Mouse (Mus musculus): ENCODE results near the gene Thap2. TPM values are rescaled to one million over a fixed set of nuclear protein-coding genes. Genes with fewer than 3 reads are reported as not detected.

Thap2 gene
- polyA plus RNA-seq (2015; fragmentation: Nextera tagmentation; extraction: Ambion mirVana) = 23.5 and 24.9 TPM in 2 replicates

DNA sequence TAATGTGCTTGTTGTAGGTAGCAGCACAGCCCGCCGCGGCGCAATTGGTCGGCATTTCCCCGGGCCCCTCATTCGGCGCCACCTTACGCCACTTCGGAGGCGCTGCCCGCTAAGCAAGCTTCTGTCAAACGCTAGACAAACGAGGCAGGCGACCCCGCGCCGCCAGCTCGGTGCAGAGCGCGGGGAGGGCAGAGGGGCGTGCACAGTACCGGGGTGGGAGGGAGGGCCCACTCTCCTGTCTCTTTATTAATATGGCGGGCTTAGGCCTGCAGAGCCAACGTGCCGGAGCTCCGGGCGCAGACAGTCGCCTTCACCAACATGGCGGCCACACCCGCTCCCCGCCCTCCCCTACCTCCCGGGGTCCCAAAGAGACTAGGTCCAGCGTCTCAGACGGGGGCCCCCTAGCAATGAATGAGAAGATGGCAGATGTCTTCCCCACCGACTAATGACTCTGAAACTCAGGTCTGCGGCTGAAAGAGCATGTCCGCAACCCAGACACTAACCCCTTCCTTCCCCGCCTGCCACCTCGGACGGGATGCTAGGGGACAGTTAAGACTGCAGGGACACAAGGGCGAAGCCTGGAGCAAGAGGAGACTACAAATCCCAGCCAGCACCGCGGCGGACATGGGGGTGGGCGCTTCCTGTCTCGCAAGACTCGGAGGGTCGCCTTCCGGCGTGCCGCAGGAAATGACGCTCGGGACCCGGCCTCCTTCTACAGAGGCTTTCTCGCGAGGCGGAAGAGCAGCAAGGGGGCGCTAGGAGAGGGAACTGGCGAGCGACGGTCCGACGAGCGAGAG is at the start of gene Thap2, which contains the start of gene Zfc3h1:
TSS of gene Thap2 (minus strand) at position 223 of the 797 bp plus-strand sequence.
TSS of gene Zfc3h1 (plus strand) at position 739 of the 797 bp plus-strand sequence.
- Histone ChIP-seq H3K36me3 (no peaks in the 10 kb centered on the region), H3K9ac (peak within 1 kb of the TSS; percentile 91), H3K27ac (peak within 1 kb of the TSS; percentile 95), H3K27me3 (replicated peaks) (no peaks in the 10 kb centered on the region), H3K4me2 (peak within 1 kb of the TSS; percentile 57), H3K9me3 (no peaks in the 10 kb centered on the region), H3K4me1 (peaks cover 11% of the 10 kb centered on the region; the same call in 1 of the 2 replicates), H3K4me3 (replicated peaks) (peak within 1 kb of the TSS; percentile 76)
- under 1% methylated on average over 65 of the region's 65 CpGs for WGBS
- peak; percentile 98 for ATAC-seq (ENCODE audit: insufficient read depth, low FRiP score, low read depth)

DNA sequence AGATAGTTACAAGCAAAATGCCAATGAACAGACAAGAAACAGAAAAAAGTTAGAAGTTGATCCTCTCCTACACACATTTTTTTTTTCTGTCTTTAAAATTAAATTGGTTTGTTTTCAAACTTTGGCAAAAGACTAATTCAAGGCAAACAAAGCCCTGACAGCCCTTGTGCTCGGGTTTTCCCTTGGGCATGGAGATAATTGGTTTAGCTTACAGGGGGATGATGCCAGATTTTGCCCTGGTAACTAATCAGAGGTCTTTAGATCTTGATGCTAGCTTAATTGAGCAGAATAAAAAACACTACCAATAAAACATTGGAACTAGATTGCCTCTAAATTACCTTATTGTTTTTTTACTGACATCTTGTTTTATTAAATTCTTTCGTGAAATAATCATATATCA is 41.1 kb upstream of the Thap2 start:
- H3K4me3 ChIP-seq (replicated peaks) = no peak overlapping the region
- no peaks in the 10 kb centered on the region for H3K27me3 ChIP-seq (replicated peaks)
- H3K4me1 ChIP-seq = no peaks in the 10 kb centered on the region
- no peak for ATAC-seq (ENCODE audit: insufficient read depth, low FRiP score, low read depth)
- H3K9ac ChIP-seq = no peak overlapping the region
- no peak overlapping the region for H3K4me2 ChIP-seq
- H3K36me3 ChIP-seq = peaks cover 44% of the 10 kb centered on the region
- no peak overlapping the region for H3K27ac ChIP-seq
- WGBS = 72% methylated on average over 2 of the region's 2 CpGs
- no peaks in the 10 kb centered on the region for H3K9me3 ChIP-seq

DNA sequence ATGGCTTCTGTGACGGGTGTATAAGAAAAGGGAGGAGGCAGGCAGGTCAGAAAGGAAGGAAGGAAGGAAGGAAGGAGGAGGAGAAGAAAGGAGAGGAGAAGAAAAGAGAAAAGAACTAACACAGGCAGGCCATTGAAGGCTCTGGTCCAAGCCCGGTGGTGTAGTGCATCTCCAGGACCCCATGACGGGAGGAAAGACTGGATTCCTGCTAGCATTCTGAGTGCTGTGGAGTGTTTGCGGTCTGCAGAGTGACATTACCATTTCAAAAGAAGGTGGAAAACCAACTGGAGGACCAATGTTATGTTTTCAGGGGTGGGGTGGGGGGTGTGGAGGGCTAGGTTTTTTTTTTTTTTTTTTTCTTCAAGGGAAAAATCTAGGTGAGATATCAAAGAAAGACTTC is 37.7 kb upstream of the Thap2 start:
- Histone ChIP-seq H3K27me3 (replicated peaks) (no peaks in the 10 kb centered on the region), H3K27ac (no peak overlapping the region), H3K4me2 (no peak overlapping the region), H3K4me3 (replicated peaks) (no peak overlapping the region), H3K9me3 (no peaks in the 10 kb centered on the region), H3K9ac (no peak overlapping the region), H3K4me1 (no peaks in the 10 kb centered on the region), H3K36me3 (peaks cover 23% of the 10 kb centered on the region)
- WGBS = 87% methylated on average over 4 of the region's 4 CpGs
- no peak for ATAC-seq (ENCODE audit: insufficient read depth, low FRiP score, low read depth)

DNA sequence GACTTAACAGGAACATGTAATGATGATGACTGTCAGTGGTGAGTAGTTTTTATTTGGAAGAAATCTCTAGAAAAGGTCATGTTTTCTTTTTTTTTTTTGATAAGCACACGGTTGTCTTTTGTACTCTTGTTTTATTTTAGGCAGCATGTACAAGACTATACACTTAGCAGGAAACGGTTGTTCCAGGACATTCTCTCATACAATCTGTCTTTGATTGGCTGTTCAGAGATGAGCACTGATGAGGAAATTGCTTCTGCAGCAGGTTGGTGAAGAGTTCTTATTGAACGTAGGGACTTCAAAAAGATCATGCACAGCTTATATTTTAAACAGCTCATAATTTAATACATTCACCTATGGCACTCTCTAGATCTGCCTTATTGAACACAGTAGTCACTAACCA is 29.8 kb upstream of the Thap2 start:
- Histone ChIP-seq H3K4me3 (replicated peaks) (no peak overlapping the region), H3K36me3 (peaks cover 29% of the 10 kb centered on the region; the same call in 1 of the 2 replicates), H3K27me3 (replicated peaks) (no peaks in the 10 kb centered on the region), H3K9me3 (no peaks in the 10 kb centered on the region), H3K27ac (no peak overlapping the region), H3K9ac (no peak overlapping the region), H3K4me2 (no peak overlapping the region), H3K4me1 (no peaks in the 10 kb centered on the region)
- WGBS = 79% methylated on average over 3 of the region's 3 CpGs
- no peak for ATAC-seq (ENCODE audit: insufficient read depth, low FRiP score, low read depth)

DNA sequence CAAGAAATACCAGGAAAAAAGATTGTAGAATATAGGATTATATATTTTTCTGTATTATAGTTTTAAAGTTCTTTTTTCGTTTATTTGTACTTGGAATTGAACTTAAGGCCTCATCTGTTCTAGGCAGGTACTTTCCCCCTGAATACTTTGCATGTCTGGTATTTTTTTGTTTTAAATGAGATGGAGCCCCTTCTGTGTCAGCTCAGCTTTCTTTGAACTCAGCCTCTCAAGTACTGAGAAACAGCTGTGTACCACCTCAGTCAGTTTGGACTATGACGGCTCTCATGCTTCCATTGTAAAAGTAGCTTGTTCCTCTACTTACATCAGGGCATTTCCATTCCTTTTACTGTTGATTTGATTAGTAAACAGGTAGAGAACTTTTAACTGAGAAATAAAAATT is 29.3 kb upstream of the Thap2 start:
- H3K27ac ChIP-seq = no peak overlapping the region
- H3K4me2 ChIP-seq = no peak overlapping the region
- H3K27me3 ChIP-seq (replicated peaks) = no peaks in the 10 kb centered on the region
- no peak overlapping the region for H3K4me3 ChIP-seq (replicated peaks)
- WGBS = 88% methylated on average over 2 of the region's 2 CpGs
- no peak for ATAC-seq (ENCODE audit: insufficient read depth, low FRiP score, low read depth)
- H3K36me3 ChIP-seq = peaks cover 32% of the 10 kb centered on the region; the same call in 1 of the 2 replicates
- H3K4me1 ChIP-seq = no peaks in the 10 kb centered on the region
- no peaks in the 10 kb centered on the region for H3K9me3 ChIP-seq
- H3K9ac ChIP-seq = no peak overlapping the region

DNA sequence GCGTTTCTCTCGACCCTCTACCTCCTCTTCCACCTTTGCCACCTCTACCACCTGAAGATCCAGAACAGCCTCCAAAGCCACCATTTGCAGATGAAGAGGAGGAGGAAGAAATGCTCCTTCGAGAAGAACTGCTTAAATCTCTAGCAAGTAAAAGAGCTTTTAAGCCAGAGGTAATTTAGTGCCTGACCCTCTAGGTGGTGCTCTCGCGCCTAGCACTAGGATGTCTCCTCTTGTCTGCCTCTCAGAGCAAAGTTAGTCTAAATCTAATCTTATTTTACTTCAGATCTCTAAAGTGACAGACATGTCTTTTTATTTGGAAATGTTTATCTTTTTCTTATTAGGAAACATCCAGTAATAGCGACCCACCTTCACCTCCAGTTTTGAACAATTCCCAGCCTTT is 22.1 kb upstream of the Thap2 start:
- no peaks in the 10 kb centered on the region for H3K9me3 ChIP-seq
- H3K27ac ChIP-seq = no peak overlapping the region
- H3K27me3 ChIP-seq (replicated peaks) = no peaks in the 10 kb centered on the region
- no peaks in the 10 kb centered on the region for H3K4me1 ChIP-seq
- H3K9ac ChIP-seq = no peak overlapping the region
- 69% methylated on average over 6 of the region's 6 CpGs for WGBS
- no peak overlapping the region for H3K4me2 ChIP-seq
- no peak for ATAC-seq (ENCODE audit: insufficient read depth, low FRiP score, low read depth)
- no peak overlapping the region for H3K4me3 ChIP-seq (replicated peaks)
- peaks cover 28% of the 10 kb centered on the region for H3K36me3 ChIP-seq

DNA sequence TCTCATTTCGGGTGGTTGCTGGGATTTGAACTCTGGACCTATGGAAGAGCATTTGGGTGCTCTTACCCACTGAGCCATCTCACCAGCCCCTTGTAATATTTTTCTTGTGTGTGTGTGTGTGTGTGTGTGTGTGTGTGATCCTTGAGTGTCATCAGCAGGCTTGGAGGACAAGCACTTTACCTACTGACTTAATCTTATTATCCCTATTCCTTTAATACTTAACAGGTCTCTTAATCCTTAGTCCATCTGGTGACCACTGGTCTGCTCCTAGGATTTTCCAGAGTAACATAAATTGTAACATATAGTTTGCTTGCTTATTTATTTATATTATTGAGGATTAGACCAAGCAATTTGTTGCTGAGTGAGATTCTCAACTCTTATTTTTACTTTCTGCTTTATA is 7.7 kb upstream of the Thap2 start:
- Histone ChIP-seq H3K4me1 (peaks cover 3% of the 10 kb centered on the region; the same call in 1 of the 2 replicates), H3K27ac (no peak overlapping the region), H3K4me2 (no peak overlapping the region), H3K9me3 (no peaks in the 10 kb centered on the region), H3K27me3 (replicated peaks) (no peaks in the 10 kb centered on the region), H3K9ac (no peak overlapping the region), H3K4me3 (replicated peaks) (no peak overlapping the region), H3K36me3 (peaks cover 5% of the 10 kb centered on the region; the same call in 1 of the 2 replicates)
- 97% methylated on average over 1 of the region's 1 CpGs for WGBS
- no peak for ATAC-seq (ENCODE audit: insufficient read depth, low FRiP score, low read depth)

DNA sequence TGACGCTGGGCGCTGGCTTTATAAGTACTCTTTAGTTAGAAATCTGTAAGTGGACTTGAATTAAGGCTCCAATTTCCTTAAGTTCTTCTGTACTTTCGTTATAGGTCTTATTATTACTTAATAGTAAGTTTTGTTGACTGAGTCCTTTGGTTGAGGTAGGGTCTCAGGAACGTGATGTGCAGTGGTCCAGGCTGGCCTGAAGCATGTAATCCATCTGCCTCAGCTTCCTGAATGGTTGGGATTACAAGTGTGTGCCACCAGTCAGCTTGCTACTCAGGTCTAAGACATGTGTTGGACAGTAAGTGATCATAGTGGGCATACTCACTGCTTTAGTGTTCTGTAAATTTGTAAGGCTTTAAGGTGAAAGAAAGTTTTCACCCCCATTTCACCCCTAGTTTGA is 6.8 kb upstream of the Thap2 start:
- H3K36me3 ChIP-seq = peaks cover 5% of the 10 kb centered on the region; the same call in 1 of the 2 replicates
- no peaks in the 10 kb centered on the region for H3K27me3 ChIP-seq (replicated peaks)
- H3K27ac ChIP-seq = no peak overlapping the region
- peaks cover 3% of the 10 kb centered on the region; the same call in 1 of the 2 replicates for H3K4me1 ChIP-seq
- no peaks in the 10 kb centered on the region for H3K9me3 ChIP-seq
- 91% methylated on average over 4 of the region's 4 CpGs for WGBS
- H3K9ac ChIP-seq = no peak overlapping the region
- H3K4me2 ChIP-seq = no peak overlapping the region
- no peak for ATAC-seq (ENCODE audit: insufficient read depth, low FRiP score, low read depth)
- H3K4me3 ChIP-seq (replicated peaks) = no peak overlapping the region

DNA sequence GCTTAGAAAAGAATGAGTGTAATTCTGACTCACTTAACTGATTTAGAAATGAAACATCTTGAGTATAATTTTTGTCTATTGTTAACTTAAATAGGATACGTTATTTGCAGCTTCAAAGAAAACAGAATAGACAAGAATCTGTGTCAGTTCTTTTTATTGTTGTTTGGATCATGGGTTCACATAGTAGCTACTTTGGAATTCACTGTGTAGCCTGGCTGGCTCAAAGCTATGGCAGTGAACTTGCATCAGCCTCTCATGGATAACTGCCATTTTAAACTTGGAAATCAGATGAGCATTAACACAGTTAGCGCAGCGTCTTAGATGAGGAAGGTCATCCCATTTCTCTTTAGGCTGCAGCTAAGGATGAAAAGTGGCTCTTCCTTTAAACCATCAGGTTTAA is 3.6 kb upstream of the Thap2 start:
- Histone ChIP-seq H3K9me3 (no peaks in the 10 kb centered on the region), H3K4me1 (0 out of 2 replicates have a peak, but pooled peaks cover 3% of the 10 kb centered on the region), H3K4me3 (replicated peaks) (no peak overlapping the region), H3K4me2 (no peak overlapping the region; the same call in 1 of the 2 replicates), H3K36me3 (peaks cover 5% of the 10 kb centered on the region; the same call in 1 of the 2 replicates), H3K27me3 (replicated peaks) (no peaks in the 10 kb centered on the region), H3K9ac (no peak overlapping the region), H3K27ac (no peak overlapping the region)
- 81% methylated on average over 3 of the region's 3 CpGs for WGBS
- no peak for ATAC-seq (ENCODE audit: insufficient read depth, low FRiP score, low read depth)

DNA sequence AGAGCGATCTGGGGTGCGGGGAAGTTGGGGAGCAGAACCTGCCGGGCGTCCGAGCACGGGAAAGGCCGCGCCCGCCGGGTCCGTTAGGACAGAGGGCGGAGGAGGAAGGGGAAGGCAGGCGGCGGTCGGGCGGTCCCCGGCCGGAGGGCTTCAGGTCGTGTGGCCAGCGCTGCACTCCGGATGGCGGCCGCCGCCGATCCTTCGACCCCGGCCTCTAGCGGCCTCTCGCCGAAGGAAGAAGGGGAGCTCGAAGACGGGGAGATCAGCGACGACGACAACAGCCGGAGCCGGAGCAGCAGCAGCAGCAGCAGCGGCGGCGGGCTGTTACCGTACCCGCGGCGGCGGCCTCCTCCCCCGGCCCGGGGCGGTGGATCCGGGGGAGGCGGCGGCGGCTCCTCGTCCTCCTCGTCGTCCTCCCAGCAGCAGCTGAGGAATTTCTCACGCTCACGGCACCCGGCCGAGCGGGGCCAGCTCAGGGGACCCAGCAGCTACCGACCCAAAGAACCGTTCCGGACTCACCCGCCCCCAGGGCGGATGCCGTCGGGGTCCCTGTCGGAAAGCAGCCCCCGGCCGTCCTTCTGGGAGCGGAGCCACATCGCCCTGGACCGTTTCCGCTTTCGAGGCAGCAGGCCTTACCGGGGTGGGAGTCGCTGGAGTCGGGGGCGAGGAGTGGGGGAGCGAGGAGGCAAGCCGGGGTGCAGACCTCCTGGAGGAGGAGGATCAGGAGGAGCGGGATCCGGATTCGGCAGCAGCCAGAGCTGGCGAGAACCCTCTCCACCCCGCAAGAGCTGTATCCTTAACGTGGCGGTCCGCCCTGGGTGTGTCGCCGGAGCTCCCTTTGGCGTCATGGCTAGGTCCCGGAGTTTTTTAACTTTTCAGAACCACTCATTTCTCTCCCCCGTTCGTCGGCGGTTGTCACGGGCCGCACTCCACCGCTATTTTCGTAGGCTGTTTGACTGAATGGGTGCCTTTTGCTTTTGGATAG is 1.1 kb upstream of the Thap2 start:
- H3K27ac ChIP-seq = peak overlapping the region; percentile 95
- H3K4me1 ChIP-seq = peaks cover 11% of the 10 kb centered on the region; the same call in 1 of the 2 replicates
- peak overlapping the region; percentile 76 for H3K4me3 ChIP-seq (replicated peaks)
- H3K9ac ChIP-seq = peak overlapping the region; percentile 91
- no peaks in the 10 kb centered on the region for H3K9me3 ChIP-seq
- no peaks in the 10 kb centered on the region for H3K27me3 ChIP-seq (replicated peaks)
- whole genome bisulfite sequencing = under 1% methylated on average over 70 of the region's 101 CpGs
- no peaks in the 10 kb centered on the region for H3K36me3 ChIP-seq
- ATAC-seq (ENCODE audit: insufficient read depth, low FRiP score, low read depth) = peak; percentile 5
- H3K4me2 ChIP-seq = peak overlapping the region; percentile 57

DNA sequence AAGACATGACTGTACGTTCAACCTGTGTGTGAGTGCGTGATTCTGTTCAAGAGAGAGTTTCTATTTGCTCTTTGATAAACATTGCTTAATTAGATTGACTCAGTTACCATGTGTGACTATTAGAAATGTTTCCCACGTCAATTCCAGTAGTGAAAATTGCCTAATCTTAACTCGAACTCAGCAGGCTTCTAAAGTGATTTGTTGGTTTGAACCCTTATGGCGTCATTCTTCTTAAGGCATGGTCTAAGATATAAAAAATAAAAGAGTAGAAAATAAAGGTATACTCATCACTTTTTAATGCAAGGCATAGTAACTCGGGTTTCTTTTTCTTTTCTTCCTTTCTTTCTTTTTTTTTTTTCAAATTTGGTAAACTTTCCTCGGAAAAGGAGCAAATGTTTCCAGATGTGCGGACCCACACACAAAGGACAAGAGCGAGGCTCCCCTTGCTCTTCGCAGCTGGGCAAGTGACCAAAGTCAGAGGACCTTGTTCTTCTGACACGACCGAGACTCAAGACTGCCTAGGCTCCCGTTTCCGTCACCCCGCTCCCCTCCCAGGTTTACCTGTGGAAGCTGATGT is 511 bp downstream of the Thap2 start:
- 2% methylated on average over 15 of the region's 15 CpGs for WGBS
- Histone ChIP-seq H3K27me3 (replicated peaks) (no peaks in the 10 kb centered on the region), H3K27ac (peak overlapping the region; percentile 95), H3K4me2 (peak overlapping the region; percentile 52), H3K4me1 (peaks cover 11% of the 10 kb centered on the region; the same call in 1 of the 2 replicates), H3K9me3 (no peaks in the 10 kb centered on the region), H3K4me3 (replicated peaks) (peak overlapping the region; percentile 76), H3K36me3 (no peaks in the 10 kb centered on the region), H3K9ac (peak overlapping the region; percentile 72)
- ATAC-seq (ENCODE audit: insufficient read depth, low FRiP score, low read depth) = no peak

Data from stomach, embryonic 15.5 days (tissue).